Mouse (Mus musculus) ES-Bruce4 (cell line): ENCODE measurements around the gene Tcte1.

Source experiments
- CTCF ChIP-seq: IDR thresholded peaks from one replicate; pipeline ENCODE4 v1.8.1; 2011; ENCODE audit warnings: low read depth, low read length
- EP300 ChIP-seq: IDR thresholded peaks from 2 replicates; pipeline ENCODE4 v1.6.1; 2011; ENCODE audit warnings: low read depth, low read length; ENCODE audit not compliant: insufficient read depth

DNA sequence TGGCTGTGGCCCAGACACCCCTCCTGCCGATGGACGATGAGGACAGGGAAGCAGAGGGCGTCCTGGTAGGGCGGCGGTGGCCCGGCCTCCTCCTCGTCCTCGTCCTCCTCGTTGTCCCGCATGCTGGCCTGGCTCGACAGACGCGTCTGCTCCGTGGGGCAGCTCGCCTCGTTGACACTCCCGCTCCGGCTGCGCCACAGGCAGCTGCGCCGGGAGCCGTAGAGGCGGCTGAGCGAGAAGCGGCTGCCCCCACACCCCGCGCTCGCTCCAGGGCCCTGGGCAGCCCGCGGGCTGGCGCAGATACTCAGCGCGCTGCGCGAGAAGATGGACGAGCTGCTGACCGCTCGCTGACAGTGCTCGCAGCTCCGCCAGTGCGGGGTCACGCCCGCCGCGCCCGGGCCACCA is 21.6 kb downstream of the Tcte1 start:
- TF ChIP-seq EP300: no peak
- no peak for TF ChIP-seq CTCF
